Mouse (Mus musculus) ES-E14 (cell line): Measurements from ENCODE around the gene Sarm1. TPM values are rescaled to one million over a fixed set of nuclear protein-coding genes. Genes with fewer than 3 reads are reported as not detected.

ENCODE experiments used
- DNase-seq: peaks from one replicate; pipeline ENCODE4 v3.0.0-alpha.2; 2013; ENCODE audit warnings: low read depth, low spot score
- H3K27ac ChIP-seq: 2 replicates; pipeline ENCODE4 v1.5.1; 2012; ENCODE audit warnings: low read depth, mild to moderate bottlenecking, low read length, moderate library complexity, mixed read lengths; ENCODE audit not compliant: poor library complexity, insufficient read depth, severe bottlenecking
- H3K36me3 ChIP-seq: 2 replicates; pipeline ENCODE4 v1.6.1; 2012; ENCODE audit warnings: mild to moderate bottlenecking, low read length, moderate library complexity, mixed read lengths; ENCODE audit not compliant: control insufficient read depth, poor library complexity, insufficient read depth, severe bottlenecking
- H3K4me1 ChIP-seq, 2 experiments: fragments of 150-350 bp in 1 of 2; sonication (generic) in 1 of 2; 2 replicates each; pipeline ENCODE4 v1.6.1; 2012; ENCODE audit warnings: low read length in 2 of 2, mild to moderate bottlenecking in 1 of 2, mixed read lengths in 1 of 2; ENCODE audit not compliant: control insufficient read depth in 2 of 2, insufficient read depth in 2 of 2, poor library complexity in 1 of 2
- H3K4me3 ChIP-seq, 2 experiments: fragments of 150-350 bp in 1 of 2; sonication (generic) in 1 of 2; 2 replicates each; pipeline ENCODE4 v1.5.1; 2012; ENCODE audit warnings: low read length in 2 of 2, low read depth in 1 of 2, mild to moderate bottlenecking in 1 of 2, mixed read lengths in 1 of 2; ENCODE audit not compliant: insufficient read depth in 1 of 2, poor library complexity in 1 of 2, severe bottlenecking in 1 of 2
- H3K9ac ChIP-seq: 2 replicates; pipeline ENCODE4 v1.6.1; 2012; ENCODE audit warnings: low read depth, mild to moderate bottlenecking, low read length, mixed read lengths; ENCODE audit not compliant: poor library complexity, insufficient read depth, severe bottlenecking
- H3K9me3 ChIP-seq: fragments of 150-350 bp; sonication (generic); 2 replicates; pipeline ENCODE4 v1.6.1; 2012; ENCODE audit warnings: low read depth, mild to moderate bottlenecking, low read length; ENCODE audit not compliant: control insufficient read depth, insufficient read depth
- CHD2 ChIP-seq: IDR thresholded peaks from 2 replicates; pipeline ENCODE4 v1.6.1; 2014; ENCODE audit warnings: mild to moderate bottlenecking, low read depth, low read length, inconsistent platforms
- HCFC1 ChIP-seq: IDR thresholded peaks from 2 replicates; pipeline ENCODE4 v1.6.1; 2012; ENCODE audit warnings: low read length, inconsistent platforms, borderline replicate concordance; ENCODE audit not compliant: insufficient read depth
- MAFK ChIP-seq: IDR thresholded peaks from 2 replicates; pipeline ENCODE4 v1.6.1; 2014; ENCODE audit warnings: mild to moderate bottlenecking, low read depth, low read length, inconsistent platforms; ENCODE audit not compliant: insufficient read depth
- ZC3H11A ChIP-seq: IDR thresholded peaks from 2 replicates; pipeline ENCODE4 v1.6.1; 2012; ENCODE audit warnings: low read depth, mild to moderate bottlenecking, inconsistent platforms, low read length, borderline replicate concordance
- ZNF384 ChIP-seq: IDR thresholded peaks from 2 replicates; pipeline ENCODE4 v1.6.1; 2012; ENCODE audit warnings: low read depth, low read length, inconsistent platforms
- in situ Hi-C, 2 experiments: fragments of 600-800 bp; cut with MboI; formaldehyde crosslinking; loops; one replicate each; pipeline ENCODE4 v1.15.1; 2025; ENCODE audit warnings: low sequenced_read_pairs in 2 of 2, inconsistent platforms in 1 of 2; ENCODE audit not compliant: unreplicated experiment in 2 of 2
- total RNA-seq: library from RNA; depleted of rRNA; stranded (reverse); fragments of 300-350 nt; gene quantifications from 2 replicates; pipeline ENCODE4 v1.2.3, GENCODE M21; 2012

Gene Sarm1
- total RNA-seq, 1 experiment, result 3.7 TPM

DNA sequence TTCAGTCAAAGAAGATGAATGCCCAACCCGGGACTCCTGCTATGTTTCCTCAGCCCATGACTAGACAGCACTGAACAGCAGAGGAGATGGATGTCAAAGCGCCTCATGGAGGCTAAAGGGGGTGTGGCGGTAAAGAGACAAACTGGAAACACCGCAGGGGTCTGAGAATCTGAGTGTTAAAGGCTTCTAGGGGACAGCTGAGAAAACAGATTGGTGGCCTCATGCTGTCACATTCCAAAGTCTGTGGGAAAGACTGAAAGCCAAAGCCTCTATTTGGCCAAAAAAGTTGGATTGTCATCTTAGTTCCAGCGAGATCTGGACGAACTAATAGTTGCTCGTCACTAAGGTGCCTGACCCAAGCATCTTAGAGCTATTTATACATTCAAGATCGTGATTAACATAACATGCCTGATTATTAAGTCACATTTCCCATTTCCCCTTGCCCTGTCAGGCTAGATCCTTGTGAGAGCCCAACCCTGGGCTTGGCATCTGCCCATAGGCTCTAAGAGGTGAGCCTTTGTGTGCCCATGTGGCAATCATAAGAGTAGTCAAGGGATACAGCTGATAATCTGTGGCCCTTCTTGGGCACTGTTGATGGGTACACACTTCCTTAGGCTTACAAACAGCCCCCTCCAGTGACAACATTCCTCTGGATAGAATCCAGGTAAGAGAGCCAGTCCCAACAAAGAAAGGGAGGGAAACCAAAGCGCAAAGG is 25.8 kb upstream of the Sarm1 start:
- Histone ChIP-seq H3K36me3 (peaks cover 79% of the 10 kb centered on the region), H3K27ac (no peak overlapping the region), H3K9me3 (no peaks in the 10 kb centered on the region), H3K9ac (no peak overlapping the region), H3K4me3 (no peak overlapping the region), H3K4me1 (peaks cover 0 to 2% of the 10 kb centered on the region in 2 experiments; a peak in 1 of 4 replicates)
- DNase-seq, result no peak
- in situ Hi-C loops, result no loop called here
- no peak for TF ChIP-seq ZC3H11A
- TF ChIP-seq CHD2, result no peak
- TF ChIP-seq ZNF384, result no peak
- no peak for TF ChIP-seq MAFK
- no peak for TF ChIP-seq HCFC1

GRCm38 (mm10) chr11:78522481-78522997 is 25.0 kb upstream of the Sarm1 start:
- H3K9ac ChIP-seq, result no peak overlapping the region
- H3K4me3 ChIP-seq, result no peak overlapping the region
- in situ Hi-C loops, result no loop called here
- H3K27ac ChIP-seq, result no peak overlapping the region
- peaks cover 0 to 2% of the 10 kb centered on the region in 2 experiments; a peak in 1 of 4 replicates for H3K4me1 ChIP-seq
- no peaks in the 10 kb centered on the region for H3K9me3 ChIP-seq
- TF ChIP-seq ZNF384, result no peak
- no peak for TF ChIP-seq MAFK
- TF ChIP-seq ZC3H11A, result no peak
- no peak for TF ChIP-seq CHD2
- no peak for TF ChIP-seq HCFC1
- no peak for DNase-seq
- H3K36me3 ChIP-seq, result peaks cover 80% of the 10 kb centered on the region

DNA sequence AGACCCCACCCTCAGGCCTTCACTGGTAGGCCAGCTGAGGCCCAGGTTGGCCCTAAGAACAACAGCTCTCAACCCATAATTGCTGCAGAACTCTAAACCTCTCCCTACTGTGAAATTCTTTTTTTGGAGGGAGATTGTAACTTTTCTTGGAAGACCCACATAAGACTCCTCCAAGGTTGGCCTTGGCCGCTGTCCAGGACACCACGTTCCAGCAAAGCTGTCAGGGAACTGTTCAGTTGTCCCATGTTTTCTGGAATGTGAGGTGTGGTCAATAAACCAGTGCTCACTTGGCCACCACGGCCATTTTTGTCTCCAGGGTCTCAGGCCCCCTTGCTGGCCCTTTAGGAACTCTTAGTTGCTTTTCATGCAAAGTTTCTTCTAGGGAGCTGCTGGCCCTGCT is 24.3 kb upstream of the Sarm1 start:
- Histone ChIP-seq H3K27ac (no peak overlapping the region), H3K4me1 (peaks cover 0 to 2% of the 10 kb centered on the region in 2 experiments; a peak in 1 of 4 replicates), H3K9ac (no peak overlapping the region), H3K4me3 (no peak overlapping the region), H3K9me3 (no peaks in the 10 kb centered on the region), H3K36me3 (peaks cover 76% of the 10 kb centered on the region)
- TF ChIP-seq CHD2, result no peak
- no peak for TF ChIP-seq MAFK
- TF ChIP-seq ZC3H11A, result no peak
- TF ChIP-seq ZNF384, result no peak
- TF ChIP-seq HCFC1, result no peak
- no peak for DNase-seq
- in situ Hi-C loops, result no loop called here

- no peak for DNase-seq
- no peak overlapping the region for H3K27ac ChIP-seq
- TF ChIP-seq ZNF384 (no peak), ZC3H11A (no peak), CHD2 (no peak), MAFK (no peak), HCFC1 (no peak)
- H3K9ac ChIP-seq, result no peak overlapping the region
- H3K4me3 ChIP-seq, result no peak overlapping the region
- in situ Hi-C loops, result no loop called here
- H3K36me3 ChIP-seq, result peaks cover 67% of the 10 kb centered on the region
- peaks cover 0 to 3% of the 10 kb centered on the region in 2 experiments; a peak in 1 of 4 replicates for H3K4me1 ChIP-seq
- H3K9me3 ChIP-seq, result no peaks in the 10 kb centered on the region
Measured at GRCm38 (mm10) chr11:78518931-78519330, 21.4 kb upstream of the Sarm1 start.
